Mouse (Mus musculus): ENCODE measurements around the gene Ets1.

DNA sequence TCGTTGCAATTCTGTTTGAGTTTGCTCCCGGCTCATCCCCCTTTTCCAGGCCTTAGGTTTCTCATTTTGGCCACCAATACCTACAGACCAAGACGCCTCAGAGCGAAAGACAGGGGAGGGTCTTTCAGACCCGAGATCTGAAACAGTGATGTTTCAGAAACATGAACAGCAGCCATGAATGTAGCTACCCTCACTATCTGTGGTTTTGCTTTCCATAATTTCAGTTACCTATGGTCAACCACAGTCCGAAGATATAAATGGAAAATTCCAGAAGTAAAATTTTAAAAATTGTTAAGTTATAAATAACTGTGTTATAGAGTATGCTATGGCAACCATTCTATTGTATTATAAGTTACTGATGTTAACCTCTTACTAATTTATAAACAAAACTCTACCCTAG, 20.6 kb upstream of the Ets1 start:
- no peak for TF ChIP-seq CTCF (IDR thresholded peaks at IDR 0.05; ENCODE audit: borderline replicate concordance, insufficient read depth, low read length)
- TF ChIP-seq POLR2A (IDR thresholded peaks at IDR 0.05; ENCODE audit: low read depth, low read length) = no peak
